Mouse (Mus musculus) heart, adult 8-10 months (tissue): ENCODE data around the gene Haus7. TPM values are rescaled to one million over a fixed set of nuclear protein-coding genes. Genes with fewer than 3 reads are reported as not detected.
A peak's percentile ranks its signal among the peaks of the same experiment; 100 is the strongest.
"Not testable (repeated sequence)": the region's sequence is repeated elsewhere in the genome, so short reads cannot be mapped to it uniquely, and the experiment has no call there.

Experiments
- DNase-seq: peaks from one replicate; pipeline ENCODE4 v3.0.0; 2022; ENCODE audit warnings: low spot score
- total RNA-seq, 4 experiments: library from RNA; stranded (reverse); gene quantifications; 2 replicates each; pipeline ENCODE4 v1.2.4; 2022

The Haus7 gene
- total RNA-seq, 4 experiments from 2014 or later: 5.0 to 6.3 (median 5.4) TPM

DNA sequence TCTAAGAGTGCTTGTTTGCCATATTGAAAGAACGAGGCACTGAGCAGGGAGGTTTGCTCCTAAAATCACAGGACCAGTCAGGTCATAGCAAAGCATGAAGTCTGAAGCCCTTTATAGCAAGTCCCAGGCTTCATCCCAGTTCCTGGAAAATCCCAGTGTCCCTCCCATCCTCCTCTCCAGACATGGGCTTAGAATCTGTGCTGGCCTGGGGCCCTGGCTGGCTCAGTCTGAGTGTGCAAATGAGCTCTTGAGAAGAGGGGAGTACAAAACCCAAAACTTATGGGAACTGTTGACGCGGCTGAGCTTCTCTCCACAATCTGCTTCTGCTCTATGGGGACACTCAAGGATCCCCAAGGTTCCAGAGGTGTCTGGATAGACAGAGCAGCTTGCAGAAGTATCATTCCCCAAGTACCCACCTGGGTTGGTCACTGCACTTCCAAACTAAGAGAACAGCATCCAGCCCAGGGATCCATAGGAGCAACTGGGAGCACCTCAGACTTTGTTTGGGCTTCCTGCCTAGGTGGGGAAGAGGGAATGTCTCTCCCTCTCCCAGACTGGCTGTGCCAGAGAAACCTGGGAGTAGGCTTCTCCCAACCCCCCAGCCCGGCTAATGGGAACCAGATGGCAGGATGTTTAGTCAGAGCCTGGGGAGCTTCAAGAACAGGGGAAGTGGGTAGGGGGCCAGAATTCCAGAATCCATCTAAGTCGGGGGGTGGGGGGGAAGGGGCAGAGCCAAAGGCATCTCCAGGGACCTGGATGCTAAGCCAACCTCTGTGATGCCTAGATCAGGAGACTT, 8.8 kb upstream of the Haus7 start:
- no peak for DNase-seq

DNA sequence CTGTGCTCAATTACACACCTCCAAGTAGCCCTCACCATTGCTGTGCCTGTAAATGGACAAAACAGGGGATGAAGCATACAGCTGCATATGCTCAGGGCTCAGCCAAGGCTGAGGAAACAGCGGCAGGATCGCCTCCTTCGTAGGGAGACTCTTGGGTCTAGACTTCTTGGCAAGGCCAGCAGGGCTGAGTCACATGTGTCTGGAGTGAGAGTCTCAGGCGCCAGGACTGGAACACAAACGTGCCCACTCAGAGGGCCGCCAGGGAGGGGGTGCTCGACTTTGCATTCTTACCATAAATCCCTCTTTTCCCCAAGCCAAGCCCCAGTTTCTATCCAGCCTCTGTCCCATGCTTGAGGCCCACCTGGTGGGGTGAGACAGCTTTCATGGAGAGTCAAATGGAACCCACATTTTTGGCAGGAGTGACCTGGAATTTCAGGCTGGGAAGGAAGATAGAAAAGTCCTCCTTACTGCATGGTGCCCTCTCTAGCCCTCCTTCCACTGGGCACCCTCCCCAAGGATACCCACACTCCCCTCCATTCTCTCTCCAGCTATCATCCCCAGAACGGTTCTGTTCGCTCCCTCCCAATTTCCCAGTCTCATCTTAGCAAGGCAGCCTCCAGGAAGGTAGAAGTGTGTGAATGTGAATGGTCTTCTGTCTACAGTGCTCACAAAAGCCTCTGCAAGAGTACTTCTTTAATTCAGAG, 6.8 kb upstream of the Haus7 start:
- no peak for DNase-seq

DNA sequence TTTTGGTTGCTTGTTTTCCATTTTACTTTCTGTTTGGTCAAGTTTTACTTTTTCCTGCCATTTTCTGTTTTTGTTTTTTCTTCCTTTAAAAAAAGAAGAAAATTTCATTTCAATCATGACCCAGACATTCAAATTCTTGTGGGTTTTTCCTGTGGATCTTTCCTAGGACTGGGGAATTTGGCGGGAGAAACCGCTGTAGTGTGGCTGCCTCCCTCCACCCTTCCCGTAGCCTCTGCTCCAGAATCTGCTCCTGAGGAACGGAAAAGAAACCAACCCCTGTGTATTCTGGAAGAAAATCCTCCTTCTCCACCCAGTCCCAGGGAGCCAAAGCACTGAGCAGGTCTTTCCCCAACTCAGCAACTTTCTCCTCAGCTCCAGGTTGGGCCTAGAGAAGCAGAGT, 1.9 kb upstream of the Haus7 start:
- DNase-seq: no peak

DNA sequence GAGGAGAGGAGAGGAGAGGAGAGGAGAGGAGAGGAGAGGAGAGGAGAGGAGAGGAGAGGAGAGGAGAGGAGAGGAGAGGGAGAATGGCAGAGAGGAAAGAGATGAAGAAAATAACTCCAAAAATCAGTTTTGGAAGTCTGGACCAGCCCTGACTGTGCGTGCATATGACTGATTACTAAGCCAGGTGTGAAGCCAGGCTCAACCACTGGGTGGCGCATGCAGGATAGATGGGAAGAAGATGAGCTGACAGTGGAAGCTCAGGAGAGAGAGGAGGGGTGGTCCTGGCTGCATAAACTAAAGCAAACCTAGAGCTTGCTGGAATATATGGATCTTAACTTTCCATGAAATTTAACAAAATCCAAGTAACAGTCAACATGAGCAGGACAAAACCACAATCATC, 6.9 kb downstream of the Haus7 start:
- DNase-seq: peak; percentile 31

DNA sequence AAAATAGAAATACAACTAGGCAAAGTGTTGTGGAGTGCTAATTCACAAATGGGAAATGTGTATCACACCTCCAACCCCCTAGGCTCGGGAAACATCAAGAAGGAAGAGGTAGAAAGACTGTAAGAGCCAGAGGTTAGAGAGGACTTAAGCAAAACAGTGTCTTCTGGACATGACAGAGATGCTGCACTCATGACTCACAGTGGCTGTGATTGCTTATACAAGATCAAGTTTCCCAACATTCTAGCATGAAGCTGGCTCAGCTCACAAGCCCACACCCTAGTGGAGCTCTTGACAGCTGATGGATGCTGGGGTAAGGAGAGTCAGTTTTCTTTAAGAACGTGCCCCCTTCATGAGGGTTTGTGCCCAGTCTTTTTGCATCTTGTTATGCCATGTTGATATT, 17.4 kb downstream of the Haus7 start:
- DNase-seq: no peak

DNA sequence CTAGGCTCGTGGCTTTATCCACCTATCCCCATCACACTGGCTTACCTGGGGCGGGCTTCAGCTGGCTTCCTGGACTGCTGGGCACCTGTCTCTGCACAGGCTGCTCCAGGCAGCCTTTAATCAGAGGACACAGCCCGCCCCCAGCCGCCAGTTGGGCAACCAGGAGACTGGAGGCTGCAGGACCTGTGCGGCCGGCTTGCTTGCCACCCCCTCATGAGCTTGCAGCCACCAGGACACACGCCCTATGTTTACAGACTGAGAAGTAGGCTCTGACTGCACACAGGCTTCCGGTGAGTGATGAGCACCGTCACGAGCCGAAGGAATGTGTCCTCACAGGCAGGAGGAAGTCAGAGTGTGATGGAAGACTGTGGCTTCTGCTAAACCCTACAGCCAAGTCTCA, 23.6 kb downstream of the Haus7 start, which contains the start of gene Trex2:
Gene Trex2, minus strand, starts transcription at position 93 of the 400 bp plus-strand sequence.
- DNase-seq: no peak

DNA sequence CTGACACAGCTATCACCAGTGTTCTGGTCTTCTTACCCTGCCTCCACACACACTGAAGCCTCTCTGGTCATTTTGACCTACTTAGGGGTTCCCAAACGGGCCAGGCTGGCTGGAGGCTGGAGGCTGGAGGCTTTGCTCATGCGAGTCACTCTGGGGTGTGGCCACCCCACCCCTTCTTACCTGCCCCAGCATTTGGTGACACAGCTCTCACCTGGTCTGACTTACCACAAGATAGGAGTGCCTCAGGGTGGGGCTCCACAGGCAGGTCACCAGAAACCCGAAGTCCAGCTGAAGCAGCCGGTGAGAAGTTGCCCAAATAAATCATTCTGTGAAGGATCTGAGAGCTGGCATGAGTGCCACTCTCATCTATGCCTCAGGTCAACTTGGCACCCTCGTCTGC, 26.0 kb downstream of the Haus7 start:
- no peak for DNase-seq

DNA sequence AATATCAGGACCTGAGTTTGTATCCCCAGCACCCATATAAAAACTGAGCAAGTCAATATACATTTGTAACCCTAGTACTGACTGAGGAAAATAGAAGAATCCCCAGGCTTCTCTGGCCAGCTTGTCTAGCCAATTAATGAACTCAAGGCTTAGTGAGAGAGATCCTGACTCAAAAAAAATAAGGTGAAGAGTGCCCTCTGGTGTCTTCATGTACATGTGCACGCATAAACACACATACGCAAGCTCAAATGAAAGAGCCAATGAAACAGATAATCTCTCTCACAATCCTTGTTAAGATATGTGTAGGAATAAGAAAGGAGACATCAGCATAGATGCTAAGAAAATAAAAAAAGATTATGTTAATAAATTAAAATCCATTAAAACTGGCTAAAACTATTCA, 28.8 kb downstream of the Haus7 start:
- DNase-seq: peak; percentile 0

DNA sequence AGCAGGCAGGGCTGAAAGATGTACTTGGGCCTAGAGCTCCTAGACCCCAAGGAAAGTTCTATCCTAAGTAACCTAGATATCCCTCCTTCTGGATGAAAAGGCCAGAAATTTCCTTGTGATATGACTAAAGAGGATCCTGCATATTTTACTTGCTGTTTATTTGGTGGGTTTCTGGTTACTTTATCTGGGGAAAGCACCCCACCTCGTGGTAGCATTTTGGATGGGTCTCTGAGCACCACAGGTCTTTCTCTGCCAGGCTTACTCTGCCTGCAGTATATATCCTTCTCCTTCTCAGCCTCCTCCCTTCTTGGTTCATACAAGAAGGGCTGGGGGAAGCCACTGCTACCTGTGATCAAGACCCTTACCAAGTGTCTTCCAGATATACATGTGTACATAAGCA, 46.1 kb downstream of the Haus7 start:
- no peak for DNase-seq

DNA sequence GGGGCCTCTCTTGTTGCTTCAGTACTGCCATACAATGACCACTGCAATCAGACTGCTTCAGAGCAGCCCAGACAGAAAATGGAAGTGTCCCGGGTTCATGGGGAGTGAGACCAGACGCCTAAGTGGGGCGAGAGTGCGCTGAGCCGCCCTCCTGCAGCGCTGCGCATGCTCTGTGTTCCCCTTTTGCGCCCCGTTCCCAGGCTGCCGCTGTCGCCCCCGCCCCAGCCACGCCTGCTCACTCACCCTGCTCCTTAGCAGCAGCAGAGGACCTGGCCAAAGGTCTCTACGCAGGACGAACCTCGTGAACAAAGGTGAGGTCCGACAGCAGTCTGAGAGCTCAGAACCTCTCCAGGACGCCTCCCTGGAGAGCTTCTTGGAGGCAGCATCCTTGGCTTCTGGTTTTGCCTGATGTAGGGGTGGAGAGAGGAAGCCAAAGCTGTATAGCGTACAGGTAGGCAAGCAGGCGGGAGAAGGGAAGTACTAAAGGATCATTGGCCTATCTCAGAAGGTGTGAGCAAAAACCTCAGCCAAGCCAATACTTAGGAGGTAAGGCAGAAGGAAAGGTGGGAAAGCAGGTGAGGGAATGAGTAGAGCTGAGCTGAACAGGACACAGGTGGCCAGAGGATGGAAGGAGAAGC, 47.8 kb downstream of the Haus7 start, which contains the start of gene Zfp92:
Gene Zfp92, plus strand, starts transcription at position 217 of the 638 bp plus-strand sequence.
- DNase-seq: no peak

DNA sequence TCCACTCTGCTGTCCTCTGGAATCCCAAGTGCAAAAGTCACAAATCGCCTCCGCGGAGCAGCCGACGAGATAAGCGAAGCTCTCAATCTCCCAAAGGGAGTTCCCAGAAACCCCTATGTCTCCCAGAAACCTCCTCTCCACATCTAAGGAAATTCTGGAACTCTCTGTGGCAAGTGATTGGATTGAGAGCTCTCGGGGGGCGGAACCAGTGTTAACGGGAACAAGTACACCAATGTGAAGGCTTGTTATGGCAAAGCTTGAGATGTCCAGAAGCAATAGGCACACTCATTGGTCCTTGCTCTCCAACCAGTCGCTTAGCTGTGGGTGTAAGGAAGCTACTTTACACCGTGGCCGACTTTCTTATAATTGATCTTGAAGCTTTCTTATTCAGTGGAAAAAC, 57.2 kb downstream of the Haus7 start:
- no peak for DNase-seq

DNA sequence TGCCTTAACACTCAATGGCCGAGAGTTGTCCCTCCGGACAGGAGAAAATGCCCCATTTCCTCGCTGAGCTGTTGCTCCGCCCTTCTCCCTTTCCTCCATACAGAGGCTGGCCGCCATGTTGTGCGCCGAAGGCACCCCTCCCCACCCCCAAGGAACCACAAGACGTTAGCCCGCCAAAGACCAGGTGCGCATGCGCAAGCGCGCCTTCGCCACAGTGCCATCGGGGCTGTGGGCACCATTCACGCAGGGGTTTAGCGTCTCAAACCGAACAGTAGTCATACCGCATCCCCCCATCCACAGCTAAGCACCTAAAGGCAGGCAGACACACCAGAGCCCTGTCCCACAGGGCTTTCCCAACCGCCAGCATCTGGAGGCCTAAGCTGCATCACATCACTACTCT, 57.9 kb downstream of the Haus7 start:
- DNase-seq: no peak

DNA sequence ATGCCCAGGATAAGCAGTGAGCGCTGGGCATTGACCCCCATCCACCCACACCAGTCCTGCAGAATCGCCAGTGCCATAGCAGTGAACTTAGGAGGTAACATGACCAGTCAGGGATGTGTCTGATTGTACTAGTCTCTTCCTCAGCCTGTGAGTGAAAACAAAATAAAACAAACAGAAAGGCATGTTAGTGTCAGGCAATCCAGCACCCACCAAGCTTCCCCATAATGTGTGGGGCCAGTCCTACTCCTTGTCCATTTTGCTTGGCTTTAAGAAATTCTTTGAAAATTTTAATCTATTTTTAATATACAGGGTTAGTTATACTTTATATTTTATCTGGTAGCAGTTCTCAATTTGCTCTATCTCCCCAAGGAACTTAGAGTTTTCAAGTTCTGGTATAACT, 60.2 kb downstream of the Haus7 start, which contains the start of gene Gm18336:
Gene Gm18336, minus strand, starts transcription at position 101 of the 400 bp plus-strand sequence.
- DNase-seq: not testable (repeated sequence)

DNA sequence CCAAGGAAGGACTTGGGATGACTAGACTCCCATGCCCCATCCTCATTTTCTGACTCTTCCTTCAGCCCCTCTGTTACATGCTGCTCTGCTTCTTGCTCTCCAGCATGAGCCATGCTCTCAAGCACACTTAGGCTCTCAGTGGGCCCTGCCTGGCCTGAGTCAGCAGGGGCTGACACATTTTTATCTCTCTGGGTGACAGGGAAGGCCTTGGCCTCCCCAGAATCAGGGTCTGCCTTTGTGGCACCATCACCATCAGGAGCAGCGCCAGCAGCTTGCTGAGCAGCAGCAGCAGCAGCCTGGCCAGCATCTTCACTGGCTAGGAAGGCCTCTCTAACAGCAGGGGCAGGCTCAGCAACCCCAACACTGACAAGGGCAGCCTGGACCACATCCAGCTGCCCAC, 62.4 kb downstream of the Haus7 start:
- no peak for DNase-seq

DNA sequence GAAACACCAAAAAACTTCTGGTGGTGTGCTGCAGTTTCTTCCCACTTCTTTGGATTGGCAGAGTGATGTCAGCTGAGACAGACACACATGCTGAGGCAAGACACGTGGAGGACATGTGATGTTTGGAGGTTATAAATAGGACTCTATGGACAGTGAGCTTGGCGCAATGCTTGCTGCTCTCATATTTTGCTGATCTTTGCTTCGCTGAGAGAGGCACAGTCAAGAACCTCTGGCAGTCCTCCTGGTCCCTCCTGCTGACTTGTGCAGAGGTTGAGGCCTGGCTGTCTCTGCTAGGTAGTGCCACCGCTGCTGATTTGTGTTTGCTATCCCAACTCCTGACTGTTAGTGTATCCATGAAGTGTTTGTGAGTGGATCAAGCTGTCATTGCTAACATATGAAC, 67.4 kb downstream of the Haus7 start:
- peak; percentile 2 for DNase-seq

Other genes with a start within 250 kb of the Haus7 start
- 1 to 10 TPM in 1 of 4 experiments, under 1 TPM in 1, not detected in 2; 0.17 to 1.5 TPM for gene Xlr4b, start 244.7 kb downstream of the Haus7 start, total RNA-seq
- 1 to 10 TPM; 6.9 to 7.6 (median 7.3) TPM for gene F8a, start 230.8 kb downstream of the Haus7 start, total RNA-seq
- not detected for gene Xlr4c, start 215.9 kb downstream of the Haus7 start, total RNA-seq
- gene Xlr3c, start 193.7 kb downstream of the Haus7 start, total RNA-seq: not detected
- not detected for gene Xlr5a, start 166.1 kb downstream of the Haus7 start, total RNA-seq
- gene Xlr5c, start 166.1 kb downstream of the Haus7 start, total RNA-seq: not detected
- gene Gm45015, start 122.2 kb downstream of the Haus7 start, total RNA-seq: not detected
- gene Zfp275, start 116.4 kb downstream of the Haus7 start, total RNA-seq: 1 to 10 TPM; 6.1 to 7.5 (median 6.7) TPM
- not detected for gene Gm18336, start 60.3 kb downstream of the Haus7 start, total RNA-seq
- gene Zfp92, start 47.9 kb downstream of the Haus7 start, total RNA-seq: not detected
- gene Trex2, start 23.7 kb downstream of the Haus7 start, total RNA-seq: not detected
- 100 to 1,000 TPM; 152 to 198 (median 182) TPM for gene Bgn, start 24.6 kb upstream of the Haus7 start, total RNA-seq
- under 1 TPM; 0.16 to 0.53 (median 0.21) TPM for gene Atp2b3, start 44.0 kb upstream of the Haus7 start, total RNA-seq
- under 1 TPM in 1 of 4 experiments, not detected in 3; 0.19 TPM for gene Dusp9, start 180.4 kb upstream of the Haus7 start, total RNA-seq
- gene Pnck, start 201.1 kb upstream of the Haus7 start, total RNA-seq: 1 to 10 TPM; 5.2 to 9.5 (median 8.1) TPM
- 100 to 1,000 TPM; 157 to 195 (median 180) TPM for gene Slc6a8, start 214.1 kb upstream of the Haus7 start, total RNA-seq